Mouse (Mus musculus) spleen, adult 2 months (tissue): ENCODE data around the gene Gm20388.

Experiments
- CTCF ChIP-seq: fragments of 200-500 bp; IDR thresholded peaks from 2 replicates; pipeline ENCODE4 v1.5.1; 2011; ENCODE audit warnings: mild to moderate bottlenecking, inconsistent platforms; ENCODE audit not compliant: insufficient read depth, insufficient read length, insufficient replicate concordance; ENCODE audit errors: extremely low read depth
- POLR2A ChIP-seq: fragments of 200-500 bp; IDR thresholded peaks from 2 replicates; pipeline ENCODE4 v1.6.1; 2011; ENCODE audit warnings: low read depth, low read length, inconsistent platforms

DNA sequence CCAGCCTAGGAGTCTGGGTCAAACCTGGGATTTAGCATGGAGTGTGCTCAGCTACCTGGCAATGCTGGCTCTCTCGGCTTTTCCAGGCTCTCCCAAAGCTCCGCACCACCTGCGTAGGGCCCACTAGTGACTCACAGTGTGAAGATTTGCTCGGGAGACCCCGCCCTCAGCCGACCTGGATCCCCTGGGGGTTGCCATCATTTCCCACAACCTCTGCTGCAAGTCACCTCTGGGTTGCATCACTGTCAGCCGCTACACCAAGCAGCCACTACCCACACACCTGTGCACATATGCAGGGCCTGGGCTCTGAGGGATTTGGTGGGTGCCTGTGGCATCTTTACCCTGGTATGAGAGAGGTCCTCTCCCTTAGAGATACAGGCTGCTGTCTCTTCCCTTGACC lies 557.0 kb downstream of the Gm20388 start:
- no peak for TF ChIP-seq CTCF
- no peak for TF ChIP-seq POLR2A
